ENCODE assay signal across 9 mouse cellular contexts in genomic region chr4:115827066-115827465, GRCm38 (mm10). TPM values are rescaled to one million over a fixed set of nuclear protein-coding genes. Genes with fewer than 3 reads are reported as not detected.
DNase-seq lines count a peak whose midpoint lies in the region; ATAC-seq and TF ChIP-seq lines count a peak whose summit lies in the region.
"Had no signal": no experiment of that assay in that cellular context is flagged by ENCODE, and none has a peak within 500 bp of the region (broad histone marks: within the 10 kb centered on the region; RNA-seq: fewer than 3 reads in every experiment).

No protein-coding gene starts in this region.

- no peak for TF ChIP-seq CTCF in hindbrain, postnatal 0 days (IDR thresholded peaks at IDR 0.05; ENCODE audit: low read depth)

- H3K4me1 ChIP-seq in kidney, embryonic 15.5 days, result peaks cover 22% of the 10 kb centered on the region
- H3K4me1 ChIP-seq in embryonic facial prominence, embryonic 10.5 days, result peaks cover 27% of the 10 kb centered on the region
- no peaks in the 10 kb centered on the region; the same call in 1 of the 2 replicates for H3K4me1 ChIP-seq in hindbrain, postnatal 0 days (ENCODE audit: insufficient read depth, low read length)
- H3K4me1 ChIP-seq in midbrain, embryonic 14.5 days (ENCODE audit: control insufficient read depth, insufficient read depth, low read length), result no peaks in the 10 kb centered on the region

- peaks cover 11% of the 10 kb centered on the region for H3K36me3 ChIP-seq in kidney, embryonic 15.5 days
- H3K36me3 ChIP-seq in embryonic facial prominence, embryonic 10.5 days (replicated peaks), result 0 out of 2 replicates have a peak, but pooled peaks cover 2% of the 10 kb centered on the region
- no peaks in the 10 kb centered on the region for H3K36me3 ChIP-seq in hindbrain, postnatal 0 days (ENCODE audit: insufficient read depth, low read length)
- no peaks in the 10 kb centered on the region for H3K36me3 ChIP-seq in midbrain, embryonic 14.5 days (ENCODE audit: control insufficient read depth, insufficient read depth, low read length)

- peak overlapping the region; percentile 78 for H3K4me2 ChIP-seq in kidney, embryonic 15.5 days
- peak overlapping the region; percentile 81; the same call in 1 of the 2 replicates for H3K4me2 ChIP-seq in hindbrain, postnatal 0 days (ENCODE audit: low read depth, low read length)
- H3K4me2 ChIP-seq in midbrain, embryonic 14.5 days (ENCODE audit: low read length), result peak overlapping the region; percentile 59

- H3K4me3 ChIP-seq in kidney, embryonic 15.5 days (replicated peaks), result peak overlapping the region; percentile 84; the same call in 1 of the 2 replicates
- H3K4me3 ChIP-seq in embryonic facial prominence, embryonic 10.5 days, result peak overlapping the region; percentile 90; the same call in 1 of the 2 replicates
- H3K4me3 ChIP-seq in hindbrain, postnatal 0 days (ENCODE audit: low read length), result no peak overlapping the region
- no peak overlapping the region for H3K4me3 ChIP-seq in midbrain, embryonic 14.5 days (replicated peaks; ENCODE audit: low read depth, low read length)

- no peak overlapping the region for H3K9ac ChIP-seq in kidney, embryonic 15.5 days
- H3K9ac ChIP-seq in hindbrain, postnatal 0 days (replicated peaks; ENCODE audit: low read length), result no peak overlapping the region
- no peak overlapping the region for H3K9ac ChIP-seq in midbrain, embryonic 14.5 days (replicated peaks; ENCODE audit: low read length)

- H3K9me3 ChIP-seq in kidney, embryonic 15.5 days (replicated peaks), result no peaks in the 10 kb centered on the region
- H3K9me3 ChIP-seq in embryonic facial prominence, embryonic 10.5 days, result no peaks in the 10 kb centered on the region
- no peaks in the 10 kb centered on the region for H3K9me3 ChIP-seq in hindbrain, postnatal 0 days (ENCODE audit: low read length)
- H3K9me3 ChIP-seq in midbrain, embryonic 14.5 days (ENCODE audit: control insufficient read depth, low read length), result no peaks in the 10 kb centered on the region

- no peak for DNase-seq in kidney, adult 8-10 months
- DNase-seq in embryonic facial prominence, embryonic 10.5 days (ENCODE audit: low spot score), result no peak
- DNase-seq in hindbrain, postnatal 0 days (ENCODE audit: low spot score), result no peak
- no peak for DNase-seq in midbrain, embryonic 14.5 days
- DNase-seq in layer of hippocampus, postnatal 25 days (ENCODE audit: extremely low spot score in 1 of 2, low spot score in 1 of 2), result no peak
- DNase-seq in adrenal gland, adult 2 months, result no peak

- no peak for ATAC-seq in kidney, embryonic 15.5 days (replicated peaks; ENCODE audit: low FRiP score)
- no peak for ATAC-seq in hindbrain, postnatal 0 days
- ATAC-seq in midbrain, embryonic 14.5 days (ENCODE audit: low FRiP score, low TSS enrichment), result no peak

- no peak overlapping the region for H3K27ac ChIP-seq in kidney, embryonic 15.5 days
- no peak overlapping the region for H3K27ac ChIP-seq in embryonic facial prominence, embryonic 10.5 days (replicated peaks)
- no peak overlapping the region for H3K27ac ChIP-seq in hindbrain, postnatal 0 days
- H3K27ac ChIP-seq in midbrain, embryonic 14.5 days (replicated peaks; ENCODE audit: low read depth, low read length), result no peak overlapping the region

- H3K27me3 ChIP-seq in kidney, embryonic 15.5 days, result no peaks in the 10 kb centered on the region
- H3K27me3 ChIP-seq in embryonic facial prominence, embryonic 10.5 days (replicated peaks; ENCODE audit: low read depth, poor library complexity, severe bottlenecking), result peaks cover 36% of the 10 kb centered on the region
- no peaks in the 10 kb centered on the region for H3K27me3 ChIP-seq in hindbrain, postnatal 0 days (ENCODE audit: insufficient read depth, low read length)
- no peaks in the 10 kb centered on the region for H3K27me3 ChIP-seq in midbrain, embryonic 14.5 days (ENCODE audit: control insufficient read depth, insufficient read depth, low read length)

- WGBS in kidney, embryonic 15.5 days, result 63% methylated on average over 3 of the region's 3 CpGs
- 74% methylated on average over 3 of the region's 3 CpGs for WGBS in embryonic facial prominence, embryonic 10.5 days
- WGBS in hindbrain, postnatal 0 days, result 62% methylated on average over 3 of the region's 3 CpGs
- WGBS in midbrain, embryonic 14.5 days, result 81% methylated on average over 3 of the region's 3 CpGs

RNA-seq across cellular contexts. Expression of gene Mob3c, which starts 0.8 kb away (rescaled TPM):
- 12.4 and 14.6 TPM in 2 replicates for polyA plus RNA-seq in kidney, embryonic 15.5 days (2015; fragmentation: Nextera tagmentation; extraction: Ambion mirVana)
- polyA plus RNA-seq in embryonic facial prominence, embryonic 10.5 days (2016; fragmentation: Nextera tagmentation; extraction: Ambion mirVana), result 2.8 and 3.5 TPM in 2 replicates
- total RNA-seq in hindbrain, postnatal 0 days (2014; rRNA removed), result 2.9 and 4.4 TPM in 2 replicates
- polyA plus RNA-seq in hindbrain, postnatal 0 days (2015; fragmentation: Nextera tagmentation; extraction: Ambion mirVana), result 4.1 and 4.3 TPM in 2 replicates
- 2.5 and 4.1 TPM in 2 replicates for polyA plus RNA-seq in midbrain, embryonic 14.5 days (2014; fragmentation: Nextera tagmentation; extraction: Ambion mirVana)
- total RNA-seq in layer of hippocampus, postnatal 25 days (2021), result 1 to 10 TPM; 5.1 to 5.3 TPM
- 10 to 100 TPM; 11.0 to 13.2 TPM for total RNA-seq in adrenal gland, adult 2 months (2021)
- 37.9 and 39.5 TPM in 2 replicates for polyA plus RNA-seq in adrenal gland, adult 2 months (2012; rRNA removed)

RNA-seq across cellular contexts. Expression of gene Mknk1, which starts 11.9 kb away (rescaled TPM):
- polyA plus RNA-seq in kidney, embryonic 15.5 days (2015; fragmentation: Nextera tagmentation; extraction: Ambion mirVana), result 23.4 and 25.6 TPM in 2 replicates
- polyA plus RNA-seq in embryonic facial prominence, embryonic 10.5 days (2016; fragmentation: Nextera tagmentation; extraction: Ambion mirVana), result 23.0 and 23.6 TPM in 2 replicates
- total RNA-seq in hindbrain, postnatal 0 days (2014; rRNA removed), result 18.4 and 23.2 TPM in 2 replicates
- polyA plus RNA-seq in hindbrain, postnatal 0 days (2015; fragmentation: Nextera tagmentation; extraction: Ambion mirVana), result 22.0 and 24.5 TPM in 2 replicates
- 16.0 and 18.0 TPM in 2 replicates for polyA plus RNA-seq in midbrain, embryonic 14.5 days (2014; fragmentation: Nextera tagmentation; extraction: Ambion mirVana)
- 10 to 100 TPM; 39.5 to 53.9 TPM for total RNA-seq in layer of hippocampus, postnatal 25 days (2021)
- 10 to 100 TPM; 36.4 to 41.6 TPM for total RNA-seq in adrenal gland, adult 2 months (2021)
- polyA plus RNA-seq in adrenal gland, adult 2 months (2012; rRNA removed), result 47.0 and 60.2 TPM in 2 replicates

RNA-seq across cellular contexts. Expression of gene Atpaf1, which starts 42.5 kb away (rescaled TPM):
- 55.2 and 60.7 TPM in 2 replicates for polyA plus RNA-seq in kidney, embryonic 15.5 days (2015; fragmentation: Nextera tagmentation; extraction: Ambion mirVana)
- 47.3 and 56.5 TPM in 2 replicates for polyA plus RNA-seq in embryonic facial prominence, embryonic 10.5 days (2016; fragmentation: Nextera tagmentation; extraction: Ambion mirVana)
- 20.0 and 28.1 TPM in 2 replicates for total RNA-seq in hindbrain, postnatal 0 days (2014; rRNA removed)
- 43.5 and 49.9 TPM in 2 replicates for polyA plus RNA-seq in hindbrain, postnatal 0 days (2015; fragmentation: Nextera tagmentation; extraction: Ambion mirVana)
- polyA plus RNA-seq in midbrain, embryonic 14.5 days (2014; fragmentation: Nextera tagmentation; extraction: Ambion mirVana), result 37.8 and 44.3 TPM in 2 replicates
- 10 to 100 TPM; 45.7 to 51.8 TPM for total RNA-seq in layer of hippocampus, postnatal 25 days (2021)
- total RNA-seq in adrenal gland, adult 2 months (2021), result 10 to 100 TPM; 41.9 to 72.8 TPM
- polyA plus RNA-seq in adrenal gland, adult 2 months (2012; rRNA removed), result 90.6 and 92.6 TPM in 2 replicates

RNA-seq across cellular contexts. Expression of gene Tex38, which starts 46.2 kb away (rescaled TPM):
- 0.28 and 0.60 TPM in 2 replicates for polyA plus RNA-seq in kidney, embryonic 15.5 days (2015; fragmentation: Nextera tagmentation; extraction: Ambion mirVana)
- polyA plus RNA-seq in embryonic facial prominence, embryonic 10.5 days (2016; fragmentation: Nextera tagmentation; extraction: Ambion mirVana), result 0.25 and 0.26 TPM in 2 replicates
- total RNA-seq in hindbrain, postnatal 0 days (2014; rRNA removed), result not detected in 2 replicates
- polyA plus RNA-seq in hindbrain, postnatal 0 days (2015; fragmentation: Nextera tagmentation; extraction: Ambion mirVana), result 0.74 and 0.77 TPM in 2 replicates
- 0.28 and 0.37 TPM in 2 replicates for polyA plus RNA-seq in midbrain, embryonic 14.5 days (2014; fragmentation: Nextera tagmentation; extraction: Ambion mirVana)
- total RNA-seq in layer of hippocampus, postnatal 25 days (2021), result under 1 TPM; 0.59 to 0.80 TPM
- 1 to 10 TPM; 1.6 to 6.5 TPM for total RNA-seq in adrenal gland, adult 2 months (2021)
- 0.38 and 1.1 TPM in 2 replicates for polyA plus RNA-seq in adrenal gland, adult 2 months (2012; rRNA removed)
- total RNA-seq: megakaryocyte progenitor cell, adult 5-6 weeks had no signal

RNA-seq across cellular contexts. Expression of gene Kncn, which starts 57.1 kb away (rescaled TPM):
- polyA plus RNA-seq in kidney, embryonic 15.5 days (2015; fragmentation: Nextera tagmentation; extraction: Ambion mirVana), result 0.08 TPM in 1 of 2 replicates, not detected in the other
- polyA plus RNA-seq in embryonic facial prominence, embryonic 10.5 days (2016; fragmentation: Nextera tagmentation; extraction: Ambion mirVana), result not detected in 2 replicates
- 0.14 TPM in 1 of 2 replicates, not detected in the other for total RNA-seq in hindbrain, postnatal 0 days (2014; rRNA removed)
- 0.10 and 0.29 TPM in 2 replicates for polyA plus RNA-seq in hindbrain, postnatal 0 days (2015; fragmentation: Nextera tagmentation; extraction: Ambion mirVana)
- polyA plus RNA-seq in midbrain, embryonic 14.5 days (2014; fragmentation: Nextera tagmentation; extraction: Ambion mirVana), result 0.15 and 0.24 TPM in 2 replicates
- under 1 TPM in 1 of 2 experiments, not detected in 1; 0.22 TPM for total RNA-seq in layer of hippocampus, postnatal 25 days (2021)
- not detected for total RNA-seq in adrenal gland, adult 2 months (2021)
- polyA plus RNA-seq in adrenal gland, adult 2 months (2012; rRNA removed), result 0.10 TPM in 1 of 2 replicates, not detected in the other
- polyA plus RNA-seq: urinary bladder, adult 2 months had no signal

Comparison
In these comparisons a context has a peak if more than half of its experiments do, and no peak if none do; other contexts are left out.
1. H3K4me3 ChIP-seq: peak in kidney, embryonic 15.5 days (single experiment) and embryonic facial prominence, embryonic 10.5 days (single experiment); none in hindbrain, postnatal 0 days (single experiment) and midbrain, embryonic 14.5 days (single experiment).
2. Peak in every context shown above with its lines, with median percentiles within 50 percentile points of each other: H3K4me2 ChIP-seq.